Mouse (Mus musculus): Measurements from ENCODE around the gene 6430571L13Rik. TPM values are rescaled to one million over a fixed set of nuclear protein-coding genes. Genes with fewer than 3 reads are reported as not detected.

The 6430571L13Rik gene
- polyA plus RNA-seq, 1 experiment from 2014 or later = 0.72 TPM

- H3K9me3 ChIP-seq (replicated peaks; ENCODE audit: control insufficient read depth, low read length) = no peaks in the 10 kb centered on the region
- 15% methylated on average over 5 of the region's 5 CpGs for WGBS
- no peak overlapping the region for H3K9ac ChIP-seq (replicated peaks; ENCODE audit: low read length)
- H3K4me3 ChIP-seq (ENCODE audit: low read depth, low read length) = no peak overlapping the region
- ATAC-seq (replicated peaks; ENCODE audit: insufficient number of reproducible peaks, low FRiP score, low TSS enrichment, low read depth) (no peak), DNase-seq (ENCODE audit: low spot score) (peak; percentile 57)
- H3K36me3 ChIP-seq (replicated peaks; ENCODE audit: control insufficient read depth, insufficient read depth, low read depth, low read length) = no peaks in the 10 kb centered on the region
- H3K4me2 ChIP-seq (ENCODE audit: low read depth, low read length) = no peak overlapping the region
- H3K27me3 ChIP-seq (ENCODE audit: control insufficient read depth, insufficient read depth, low read length) = no peaks in the 10 kb centered on the region
- no peak overlapping the region for H3K27ac ChIP-seq (replicated peaks; ENCODE audit: low read depth, low read length)
- no peaks in the 10 kb centered on the region for H3K4me1 ChIP-seq (ENCODE audit: control insufficient read depth, insufficient read depth, low read length)
Observed at GRCm38 (mm10) chr9:107335909-107336308, 4.5 kb upstream of the 6430571L13Rik start.

GRCm38 (mm10) chr9:107336386-107336785 is 4.0 kb upstream of the 6430571L13Rik start:
- Histone ChIP-seq H3K36me3 (replicated peaks; ENCODE audit: control insufficient read depth, insufficient read depth, low read depth, low read length) (no peaks in the 10 kb centered on the region), H3K27ac (replicated peaks; ENCODE audit: low read depth, low read length) (no peak overlapping the region), H3K4me3 (ENCODE audit: low read depth, low read length) (no peak overlapping the region), H3K27me3 (ENCODE audit: control insufficient read depth, insufficient read depth, low read length) (no peaks in the 10 kb centered on the region), H3K4me2 (ENCODE audit: low read depth, low read length) (no peak overlapping the region), H3K9ac (replicated peaks; ENCODE audit: low read length) (no peak overlapping the region), H3K4me1 (ENCODE audit: control insufficient read depth, insufficient read depth, low read length) (no peaks in the 10 kb centered on the region), H3K9me3 (replicated peaks; ENCODE audit: control insufficient read depth, low read length) (no peaks in the 10 kb centered on the region)
- DNase-seq (ENCODE audit: low spot score) = no peak
- no peak for ATAC-seq (replicated peaks; ENCODE audit: insufficient number of reproducible peaks, low FRiP score, low TSS enrichment, low read depth)
- WGBS = 90% methylated on average over 6 of the region's 6 CpGs

- 5% methylated on average over 30 of the region's 30 CpGs for WGBS
- no peaks in the 10 kb centered on the region for H3K9me3 ChIP-seq (replicated peaks; ENCODE audit: control insufficient read depth, low read length)
- H3K4me2 ChIP-seq (ENCODE audit: low read depth, low read length) = peak within 1 kb of the TSS; percentile 83
- H3K9ac ChIP-seq (replicated peaks; ENCODE audit: low read length) = peak within 1 kb of the TSS; percentile 71
- ATAC-seq (replicated peaks; ENCODE audit: insufficient number of reproducible peaks, low FRiP score, low TSS enrichment, low read depth) (peak; percentile 37; the same call in 1 of the 2 replicates), DNase-seq (ENCODE audit: low spot score) (peak; percentile 86)
- no peak within 1 kb of the TSS for H3K27ac ChIP-seq (replicated peaks; ENCODE audit: low read depth, low read length)
- H3K4me1 ChIP-seq (ENCODE audit: control insufficient read depth, insufficient read depth, low read length) = no peaks in the 10 kb centered on the region
- no peaks in the 10 kb centered on the region for H3K27me3 ChIP-seq (ENCODE audit: control insufficient read depth, insufficient read depth, low read length)
- H3K36me3 ChIP-seq (replicated peaks; ENCODE audit: control insufficient read depth, insufficient read depth, low read depth, low read length) = no peaks in the 10 kb centered on the region
- H3K4me3 ChIP-seq (ENCODE audit: low read depth, low read length) = peak within 1 kb of the TSS; percentile 51
Observed at GRCm38 (mm10) chr9:107338172-107338883, 2.1 kb upstream of the 6430571L13Rik start, which contains the start of gene Hemk1. TSS of gene Hemk1 (minus strand) at chr9:107338350.

- WGBS = 55% methylated on average over 12 of the region's 12 CpGs
- Histone ChIP-seq H3K27ac (replicated peaks; ENCODE audit: low read depth, low read length) (no peak overlapping the region), H3K27me3 (ENCODE audit: control insufficient read depth, insufficient read depth, low read length) (no peaks in the 10 kb centered on the region), H3K4me3 (ENCODE audit: low read depth, low read length) (peak overlapping the region; percentile 60), H3K4me1 (ENCODE audit: control insufficient read depth, insufficient read depth, low read length) (no peaks in the 10 kb centered on the region), H3K36me3 (replicated peaks; ENCODE audit: control insufficient read depth, insufficient read depth, low read depth, low read length) (no peaks in the 10 kb centered on the region), H3K4me2 (ENCODE audit: low read depth, low read length) (peak overlapping the region; percentile 85), H3K9me3 (replicated peaks; ENCODE audit: control insufficient read depth, low read length) (no peaks in the 10 kb centered on the region), H3K9ac (replicated peaks; ENCODE audit: low read length) (peak overlapping the region; percentile 61; the same call in 1 of the 2 replicates)
- ATAC-seq (replicated peaks; ENCODE audit: insufficient number of reproducible peaks, low FRiP score, low TSS enrichment, low read depth) (no peak), DNase-seq (ENCODE audit: low spot score) (no peak)
Observed at GRCm38 (mm10) chr9:107340911-107341645, 676 bp downstream of the 6430571L13Rik start.

- WGBS = 88% methylated on average over 11 of the region's 11 CpGs
- ATAC-seq (replicated peaks; ENCODE audit: insufficient number of reproducible peaks, low FRiP score, low TSS enrichment, low read depth) (no peak), DNase-seq (ENCODE audit: low spot score) (no peak)
- Histone ChIP-seq H3K36me3 (replicated peaks; ENCODE audit: control insufficient read depth, insufficient read depth, low read depth, low read length) (no peaks in the 10 kb centered on the region), H3K4me3 (ENCODE audit: low read depth, low read length) (no peak overlapping the region), H3K9me3 (replicated peaks; ENCODE audit: control insufficient read depth, low read length) (no peaks in the 10 kb centered on the region), H3K4me1 (ENCODE audit: control insufficient read depth, insufficient read depth, low read length) (no peaks in the 10 kb centered on the region), H3K27ac (replicated peaks; ENCODE audit: low read depth, low read length) (no peak overlapping the region), H3K4me2 (ENCODE audit: low read depth, low read length) (no peak overlapping the region), H3K9ac (replicated peaks; ENCODE audit: low read length) (no peak overlapping the region), H3K27me3 (ENCODE audit: control insufficient read depth, insufficient read depth, low read length) (no peaks in the 10 kb centered on the region)
Observed at GRCm38 (mm10) chr9:107342201-107342709, 1.9 kb downstream of the 6430571L13Rik start.

GRCm38 (mm10) chr9:107343146-107343943 is 2.9 kb downstream of the 6430571L13Rik start:
- WGBS = 77% methylated on average over 8 of the region's 8 CpGs
- Histone ChIP-seq H3K4me3 (ENCODE audit: low read depth, low read length) (no peak overlapping the region), H3K27me3 (ENCODE audit: control insufficient read depth, insufficient read depth, low read length) (no peaks in the 10 kb centered on the region), H3K27ac (replicated peaks; ENCODE audit: low read depth, low read length) (no peak overlapping the region), H3K4me1 (ENCODE audit: control insufficient read depth, insufficient read depth, low read length) (no peaks in the 10 kb centered on the region), H3K9me3 (replicated peaks; ENCODE audit: control insufficient read depth, low read length) (no peaks in the 10 kb centered on the region), H3K36me3 (replicated peaks; ENCODE audit: control insufficient read depth, insufficient read depth, low read depth, low read length) (no peaks in the 10 kb centered on the region), H3K4me2 (ENCODE audit: low read depth, low read length) (no peak overlapping the region), H3K9ac (replicated peaks; ENCODE audit: low read length) (no peak overlapping the region)
- DNase-seq (ENCODE audit: low spot score) (no peak), ATAC-seq (replicated peaks; ENCODE audit: insufficient number of reproducible peaks, low FRiP score, low TSS enrichment, low read depth) (no peak)

- Histone ChIP-seq H3K4me2 (ENCODE audit: low read depth, low read length) (no peak overlapping the region), H3K4me1 (ENCODE audit: control insufficient read depth, insufficient read depth, low read length) (no peaks in the 10 kb centered on the region), H3K9me3 (replicated peaks; ENCODE audit: control insufficient read depth, low read length) (no peaks in the 10 kb centered on the region), H3K4me3 (ENCODE audit: low read depth, low read length) (no peak overlapping the region), H3K27ac (replicated peaks; ENCODE audit: low read depth, low read length) (no peak overlapping the region), H3K9ac (replicated peaks; ENCODE audit: low read length) (no peak overlapping the region), H3K27me3 (ENCODE audit: control insufficient read depth, insufficient read depth, low read length) (no peaks in the 10 kb centered on the region), H3K36me3 (replicated peaks; ENCODE audit: control insufficient read depth, insufficient read depth, low read depth, low read length) (no peaks in the 10 kb centered on the region)
- 58% methylated on average over 6 of the region's 6 CpGs for WGBS
- DNase-seq (ENCODE audit: low spot score) = no peak
- ATAC-seq (replicated peaks; ENCODE audit: insufficient number of reproducible peaks, low FRiP score, low TSS enrichment, low read depth) = no peak
Observed at GRCm38 (mm10) chr9:107344027-107344426, 3.6 kb downstream of the 6430571L13Rik start.
